Mouse (Mus musculus) forebrain, embryonic 13.5 days (tissue): ENCODE data around the gene Ston1. TPM values are rescaled to one million over a fixed set of nuclear protein-coding genes. Genes with fewer than 3 reads are reported as not detected.

ENCODE experiments used
- ATAC-seq: fragments of 200-750 bp; cut with Nextera tagmentation; 2 replicates; pipeline ENCODE4 v1.8.0; 2017
- H3K27ac ChIP-seq: fragments of 300-500 bp; sonication (generic); 2 replicates; pipeline ENCODE4 v1.5.1; 2015; ENCODE audit warnings: inconsistent platforms, mild to moderate bottlenecking, moderate library complexity
- H3K27me3 ChIP-seq: fragments of 300-500 bp; sonication (generic); 2 replicates; pipeline ENCODE4 v1.6.1; 2015; ENCODE audit warnings: mild to moderate bottlenecking, inconsistent platforms
- H3K36me3 ChIP-seq: fragments of 300-500 bp; sonication (generic); 2 replicates; pipeline ENCODE4 v1.6.1; 2015; ENCODE audit warnings: mild to moderate bottlenecking, inconsistent platforms; ENCODE audit not compliant: poor library complexity, severe bottlenecking
- H3K4me1 ChIP-seq: fragments of 300-500 bp; sonication (generic); 2 replicates; pipeline ENCODE4 v1.6.1; 2015; ENCODE audit warnings: inconsistent platforms
- H3K4me2 ChIP-seq: fragments of 300-500 bp; sonication (generic); 2 replicates; pipeline ENCODE4 v1.6.1; 2015; ENCODE audit warnings: inconsistent platforms, mild to moderate bottlenecking, moderate library complexity
- H3K4me3 ChIP-seq: fragments of 300-500 bp; sonication (generic); 2 replicates; pipeline ENCODE4 v1.5.1; 2015; ENCODE audit warnings: mild to moderate bottlenecking, inconsistent platforms
- H3K9ac ChIP-seq: fragments of 300-500 bp; sonication (generic); 2 replicates; pipeline ENCODE4 v1.6.1; 2015; ENCODE audit warnings: mild to moderate bottlenecking, inconsistent platforms
- H3K9me3 ChIP-seq: fragments of 300-500 bp; sonication (generic); replicated peaks from 2 replicates; pipeline ENCODE4 v1.6.1; 2016; ENCODE audit warnings: inconsistent platforms
- WGBS: fragments of 180-500 bp; shearing (Covaris S2); methylation state at CpG from one replicate; pipeline ENCODE4 v1.1.7; 2015; 5-methylcytosine and 5-hydroxymethylcytosine counted together
- polyA plus RNA-seq: library from polyadenylated mRNA; unstranded; fragments of >200 nt; fragmentation: Nextera tagmentation; extraction: Ambion mirVana; gene quantifications from 2 replicates; pipeline ENCODE4 v1.2.1, GENCODE M21; 2015

Ston1 gene
- polyA plus RNA-seq, 1 experiment from 2014 or later: 3.2 TPM

DNA sequence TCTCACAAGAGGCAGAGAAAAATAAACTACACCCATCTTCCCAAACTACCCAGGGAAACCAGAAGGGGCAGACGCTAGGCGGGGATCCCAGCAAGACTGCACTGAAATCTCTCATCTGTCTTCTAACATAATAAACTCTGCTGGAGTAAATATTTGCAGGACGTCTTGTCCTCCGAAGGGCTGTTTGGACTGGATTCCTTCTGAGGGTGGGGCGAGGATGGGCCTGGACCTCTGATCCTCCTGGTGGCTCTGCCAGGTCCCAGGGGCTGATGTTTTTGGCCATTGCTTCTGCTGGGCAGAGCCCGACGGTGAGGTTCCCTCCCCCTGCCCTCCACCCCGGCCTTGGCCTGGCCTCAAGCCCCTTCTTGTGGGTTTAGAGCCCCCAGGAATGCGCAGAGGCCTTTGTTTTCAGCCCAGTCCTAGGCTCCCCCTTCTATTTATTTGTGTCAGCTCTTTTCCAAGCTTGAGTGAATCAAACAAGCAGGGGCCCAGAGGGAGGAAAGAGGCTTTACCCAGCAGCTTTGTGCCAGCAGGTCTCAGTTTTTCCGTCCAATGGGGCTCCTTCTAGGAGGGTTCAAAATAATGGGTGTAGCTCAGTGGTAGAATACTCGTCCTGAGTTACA, 32.6 kb downstream of the Ston1 start:
- H3K36me3 ChIP-seq: no peaks in the 10 kb centered on the region
- WGBS: 9% methylated on average over 11 of the region's 11 CpGs
- peak; percentile 86 for ATAC-seq
- peaks cover 38% of the 10 kb centered on the region for H3K4me1 ChIP-seq
- peak overlapping the region; percentile 27; the same call in 1 of the 2 replicates for H3K4me2 ChIP-seq
- no peaks in the 10 kb centered on the region for H3K9me3 ChIP-seq
- no peak overlapping the region for H3K4me3 ChIP-seq
- H3K27me3 ChIP-seq: no peaks in the 10 kb centered on the region
- peak overlapping the region; percentile 80 for H3K27ac ChIP-seq
- H3K9ac ChIP-seq: no peak overlapping the region

DNA sequence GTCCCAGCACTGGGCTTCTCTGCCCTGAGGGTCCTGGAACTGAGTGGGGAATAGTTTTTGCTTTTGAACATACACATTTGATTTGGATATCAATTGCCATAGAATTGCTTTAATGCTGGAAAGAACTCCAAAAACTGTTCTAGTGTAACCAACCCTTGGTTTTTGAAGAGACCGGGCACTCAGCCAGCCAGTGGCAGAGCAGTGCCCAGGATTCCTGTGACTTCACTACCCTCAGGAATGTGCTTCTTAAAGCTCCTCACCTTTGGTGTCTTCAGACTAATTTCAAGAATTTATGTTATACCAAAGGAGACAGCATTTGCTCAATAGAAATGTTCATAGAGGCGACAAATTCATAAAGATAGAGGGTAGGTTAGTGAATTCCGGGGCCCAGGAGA, 33.1 kb downstream of the Ston1 start:
- 0 out of 2 replicates have a peak overlapping the region, but pooled peaks have one; percentile 27 for H3K4me2 ChIP-seq
- H3K27me3 ChIP-seq: no peaks in the 10 kb centered on the region
- H3K27ac ChIP-seq: peak overlapping the region; percentile 80
- H3K4me1 ChIP-seq: peaks cover 38% of the 10 kb centered on the region
- H3K9ac ChIP-seq: no peak overlapping the region
- WGBS: 60% methylated on average over 3 of the region's 3 CpGs
- ATAC-seq: peak; percentile 28
- no peak overlapping the region for H3K4me3 ChIP-seq
- H3K36me3 ChIP-seq: peaks cover 3% of the 10 kb centered on the region; the same call in 1 of the 2 replicates
- H3K9me3 ChIP-seq: no peaks in the 10 kb centered on the region

DNA sequence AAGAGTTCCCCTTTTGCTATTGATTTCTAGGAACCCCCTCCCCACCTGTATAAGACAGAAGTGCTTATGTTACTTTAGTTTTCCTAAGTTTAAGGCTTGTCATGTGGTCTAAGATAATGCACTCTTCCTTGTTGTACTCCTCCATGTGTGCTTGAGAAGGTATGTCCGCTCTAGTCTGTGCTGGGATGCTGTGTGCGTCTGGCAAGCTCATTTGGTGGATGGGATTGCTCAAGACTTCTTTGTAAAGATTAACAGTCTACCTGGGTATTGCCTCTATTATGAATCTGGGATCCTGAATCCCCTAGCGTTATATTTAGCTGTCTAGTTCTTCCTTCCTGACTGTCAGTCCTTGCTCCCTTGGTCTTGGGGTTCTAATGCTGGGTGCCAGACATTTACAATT, 35.1 kb downstream of the Ston1 start:
- H3K27me3 ChIP-seq: no peaks in the 10 kb centered on the region
- H3K9me3 ChIP-seq: no peaks in the 10 kb centered on the region
- H3K4me1 ChIP-seq: peaks cover 33% of the 10 kb centered on the region
- no peak overlapping the region for H3K4me3 ChIP-seq
- ATAC-seq: no peak
- peaks cover 15% of the 10 kb centered on the region; the same call in 1 of the 2 replicates for H3K36me3 ChIP-seq
- H3K4me2 ChIP-seq: no peak overlapping the region
- 92% methylated on average over 3 of the region's 3 CpGs for WGBS
- H3K9ac ChIP-seq: no peak overlapping the region
- H3K27ac ChIP-seq: no peak overlapping the region

DNA sequence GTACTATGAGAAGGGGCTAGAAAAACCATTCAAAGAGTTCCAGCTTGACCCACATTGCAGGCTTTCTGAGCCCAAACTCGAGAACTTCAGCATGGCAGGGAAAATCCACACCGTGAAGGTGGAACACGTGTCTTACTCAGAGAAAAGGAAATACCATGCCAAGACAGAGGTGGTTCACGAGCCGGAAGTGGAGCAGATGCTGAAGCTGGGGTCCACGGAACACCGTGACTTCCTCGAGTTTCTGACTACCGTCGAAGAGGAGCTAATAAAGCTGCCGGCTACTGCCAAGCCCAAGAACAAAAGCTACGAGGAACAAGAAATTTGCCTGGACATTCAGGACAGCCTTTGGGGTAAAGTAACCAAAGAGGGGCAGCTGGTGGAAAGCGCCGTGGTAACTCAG, 38.6 kb downstream of the Ston1 start:
- H3K27me3 ChIP-seq: no peaks in the 10 kb centered on the region
- no peaks in the 10 kb centered on the region for H3K9me3 ChIP-seq
- peaks cover 7% of the 10 kb centered on the region for H3K4me1 ChIP-seq
- WGBS: 84% methylated on average over 14 of the region's 14 CpGs
- no peak overlapping the region for H3K27ac ChIP-seq
- H3K4me3 ChIP-seq: no peak overlapping the region
- no peak overlapping the region for H3K4me2 ChIP-seq
- H3K36me3 ChIP-seq: peaks cover 15% of the 10 kb centered on the region; the same call in 1 of the 2 replicates
- no peak for ATAC-seq
- H3K9ac ChIP-seq: no peak overlapping the region

DNA sequence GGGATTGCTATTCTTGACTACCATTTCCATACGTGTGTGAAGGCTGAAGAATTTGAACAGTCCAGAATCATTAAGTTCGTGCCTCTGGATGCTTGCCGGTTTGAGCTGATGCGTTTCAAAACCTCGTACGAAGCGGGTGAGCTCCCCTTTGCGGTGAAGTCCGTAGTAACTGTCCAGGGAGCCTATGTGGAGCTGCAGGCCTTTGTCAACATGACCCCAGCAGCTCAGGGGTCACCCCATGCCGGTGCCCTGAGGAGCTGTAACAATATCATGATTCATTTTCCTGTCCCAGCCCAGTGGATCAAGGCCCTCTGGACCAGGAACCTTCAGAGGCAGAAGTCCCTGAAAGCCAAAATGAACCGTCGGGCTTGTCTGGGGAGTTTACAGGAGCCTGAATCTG, 39.1 kb downstream of the Ston1 start:
- Histone ChIP-seq H3K4me1 (peaks cover 2% of the 10 kb centered on the region; the same call in 1 of the 2 replicates), H3K9me3 (no peaks in the 10 kb centered on the region), H3K4me3 (no peak overlapping the region), H3K9ac (no peak overlapping the region), H3K27me3 (no peaks in the 10 kb centered on the region), H3K27ac (no peak overlapping the region), H3K4me2 (no peak overlapping the region), H3K36me3 (peaks cover 15% of the 10 kb centered on the region; the same call in 1 of the 2 replicates)
- no peak; the same call in 1 of the 2 replicates for ATAC-seq
- 62% methylated on average over 12 of the region's 12 CpGs for WGBS

DNA sequence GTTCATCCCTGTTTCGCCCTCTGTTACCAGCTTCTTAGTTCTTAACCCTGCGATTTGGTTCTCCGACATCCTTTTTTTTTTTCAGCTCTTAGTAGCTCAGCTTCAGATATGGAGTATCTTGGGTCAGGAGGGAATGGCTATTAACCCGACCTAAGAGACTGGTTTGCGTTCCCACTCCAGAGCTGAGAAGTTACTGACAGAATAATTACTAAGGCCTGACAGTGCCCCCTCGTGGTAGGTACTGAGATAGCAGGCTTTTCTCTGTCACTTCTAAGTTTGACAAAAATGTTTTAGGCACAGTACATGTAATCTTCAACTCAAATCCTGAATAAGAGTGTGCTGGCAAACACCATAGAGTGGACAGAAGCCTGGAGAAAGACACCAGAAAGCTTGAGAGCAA, 43.5 kb downstream of the Ston1 start:
- 26% methylated on average over 6 of the region's 6 CpGs for WGBS
- no peaks in the 10 kb centered on the region for H3K27me3 ChIP-seq
- H3K4me1 ChIP-seq: no peaks in the 10 kb centered on the region
- no peak overlapping the region for H3K4me3 ChIP-seq
- peaks cover 8% of the 10 kb centered on the region; the same call in 1 of the 2 replicates for H3K36me3 ChIP-seq
- no peak overlapping the region for H3K4me2 ChIP-seq
- H3K9ac ChIP-seq: no peak overlapping the region
- ATAC-seq: peak; percentile 51; the same call in 1 of the 2 replicates
- no peaks in the 10 kb centered on the region for H3K9me3 ChIP-seq
- H3K27ac ChIP-seq: no peak overlapping the region

DNA sequence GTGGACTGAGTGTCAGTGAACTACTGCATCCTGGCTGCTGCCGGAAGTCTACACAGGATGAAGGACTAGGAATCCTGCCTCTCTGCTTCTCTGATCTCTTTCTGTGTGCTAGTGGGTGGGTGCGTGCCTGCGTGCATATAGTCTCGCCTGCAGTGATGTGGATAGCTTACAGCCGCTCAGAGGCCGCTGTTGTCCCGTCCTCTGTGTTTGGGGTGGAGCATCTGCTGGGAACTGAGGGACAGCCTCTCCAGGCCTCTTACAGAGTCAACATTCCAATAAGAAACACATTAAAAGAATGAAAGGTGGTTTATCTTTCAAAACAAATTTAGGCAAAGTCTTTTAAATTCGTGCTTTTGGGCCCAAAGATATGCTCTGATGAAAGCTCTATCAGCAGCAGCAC, 44.4 kb downstream of the Ston1 start:
- WGBS: 92% methylated on average over 8 of the region's 8 CpGs
- Histone ChIP-seq H3K36me3 (0 out of 2 replicates have a peak, but pooled peaks cover 2% of the 10 kb centered on the region), H3K4me2 (no peak overlapping the region), H3K9ac (no peak overlapping the region), H3K9me3 (no peaks in the 10 kb centered on the region), H3K27me3 (no peaks in the 10 kb centered on the region), H3K27ac (no peak overlapping the region), H3K4me1 (no peaks in the 10 kb centered on the region), H3K4me3 (no peak overlapping the region)
- no peak for ATAC-seq

DNA sequence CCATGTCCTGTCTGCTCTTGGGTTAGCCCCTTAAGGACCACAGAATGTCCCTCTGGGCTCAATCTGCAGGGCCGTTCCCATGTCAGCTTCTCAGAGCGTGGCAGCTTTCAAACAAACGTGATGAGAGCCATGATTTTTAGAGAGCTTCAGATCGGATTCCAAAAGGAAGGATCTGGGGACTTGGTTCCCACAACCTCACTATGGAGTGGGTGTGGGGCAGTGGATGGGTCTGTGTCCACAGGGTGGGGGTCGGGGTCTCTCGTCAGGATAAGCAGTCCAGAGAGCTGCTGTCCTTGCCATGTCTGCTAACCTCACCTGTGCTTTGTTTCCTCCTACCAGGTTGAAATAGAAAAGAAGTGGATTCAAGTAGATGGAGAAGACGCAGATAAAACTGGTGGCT, 47.4 kb downstream of the Ston1 start:
- H3K27me3 ChIP-seq: no peaks in the 10 kb centered on the region
- H3K9ac ChIP-seq: no peak overlapping the region
- 90% methylated on average over 7 of the region's 7 CpGs for WGBS
- no peaks in the 10 kb centered on the region for H3K4me1 ChIP-seq
- no peak overlapping the region for H3K4me2 ChIP-seq
- H3K9me3 ChIP-seq: no peaks in the 10 kb centered on the region
- no peak for ATAC-seq
- H3K27ac ChIP-seq: no peak overlapping the region
- no peak overlapping the region for H3K4me3 ChIP-seq
- no peaks in the 10 kb centered on the region for H3K36me3 ChIP-seq

DNA sequence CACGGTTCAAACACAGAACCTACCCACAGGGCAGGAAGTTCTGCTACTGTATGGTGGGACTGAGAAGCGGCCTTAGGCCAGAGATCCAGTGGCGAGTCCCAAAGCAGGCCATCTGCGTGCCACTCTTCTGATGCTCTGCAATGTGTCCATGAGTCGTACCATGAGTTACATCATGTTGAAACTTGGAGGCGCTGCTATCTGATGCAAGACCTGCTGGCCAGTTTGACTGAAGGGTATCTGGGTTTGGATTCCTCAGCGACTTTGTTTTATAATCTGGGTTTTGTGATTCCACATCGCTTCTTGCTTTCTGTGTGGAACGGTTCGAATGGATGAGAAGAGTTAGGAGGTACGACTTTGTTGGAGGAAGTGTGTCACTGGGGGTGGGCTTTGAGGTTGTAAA, 47.8 kb downstream of the Ston1 start:
- 92% methylated on average over 11 of the region's 11 CpGs for WGBS
- Histone ChIP-seq H3K4me3 (no peak overlapping the region), H3K4me2 (no peak overlapping the region), H3K36me3 (no peaks in the 10 kb centered on the region), H3K9me3 (no peaks in the 10 kb centered on the region), H3K27ac (no peak overlapping the region), H3K27me3 (no peaks in the 10 kb centered on the region), H3K9ac (no peak overlapping the region), H3K4me1 (no peaks in the 10 kb centered on the region)
- no peak for ATAC-seq

DNA sequence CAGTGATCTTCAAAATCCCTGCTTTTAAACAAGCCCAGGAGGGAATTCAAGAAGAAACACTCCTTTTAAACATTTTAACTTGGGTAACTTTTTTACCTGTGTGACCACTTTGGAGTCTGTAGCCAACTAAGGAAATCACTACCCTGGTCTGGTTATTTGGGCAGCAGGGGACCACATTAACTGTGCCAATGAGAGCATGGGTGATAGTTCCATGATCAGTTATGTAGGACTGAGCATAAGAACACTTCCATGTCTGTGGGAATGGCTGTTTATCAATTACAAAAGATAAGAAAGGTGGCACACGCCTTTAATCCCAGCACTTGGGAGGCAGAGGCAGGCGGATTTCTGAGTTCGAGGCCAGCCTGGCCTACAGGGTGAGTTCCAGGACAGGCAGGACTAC, 49.7 kb downstream of the Ston1 start:
- Histone ChIP-seq H3K9me3 (no peaks in the 10 kb centered on the region), H3K27ac (no peak overlapping the region), H3K4me3 (no peak overlapping the region), H3K27me3 (no peaks in the 10 kb centered on the region), H3K36me3 (no peaks in the 10 kb centered on the region), H3K4me1 (no peaks in the 10 kb centered on the region), H3K4me2 (no peak overlapping the region), H3K9ac (no peak overlapping the region)
- no peak for ATAC-seq
- 93% methylated on average over 3 of the region's 3 CpGs for WGBS

DNA sequence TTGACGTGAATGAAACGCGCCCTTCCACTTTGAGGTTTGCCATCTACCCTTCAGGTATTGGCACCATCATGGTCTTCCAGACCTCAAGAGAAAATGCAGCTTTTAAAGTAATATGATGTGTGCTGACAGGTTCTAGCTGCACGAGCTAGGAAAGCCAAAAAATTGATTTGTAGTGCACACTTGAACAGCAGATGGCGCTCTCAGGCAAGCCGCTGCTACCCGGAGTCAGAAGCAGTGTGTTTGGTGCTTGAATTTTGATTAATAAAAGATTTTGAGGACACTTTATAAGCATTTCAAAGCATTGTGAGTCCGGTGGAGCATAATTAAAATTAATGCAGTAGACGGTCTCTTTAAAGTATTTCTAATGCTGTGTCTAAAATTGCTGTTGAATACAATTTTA, 54.5 kb downstream of the Ston1 start:
- no peaks in the 10 kb centered on the region for H3K27me3 ChIP-seq
- no peak overlapping the region for H3K27ac ChIP-seq
- WGBS: 6% methylated on average over 9 of the region's 9 CpGs
- H3K4me2 ChIP-seq: no peak overlapping the region
- no peaks in the 10 kb centered on the region for H3K36me3 ChIP-seq
- H3K4me1 ChIP-seq: peaks cover 8% of the 10 kb centered on the region
- H3K9ac ChIP-seq: no peak overlapping the region
- no peak overlapping the region for H3K4me3 ChIP-seq
- no peaks in the 10 kb centered on the region for H3K9me3 ChIP-seq
- ATAC-seq: peak; percentile 72

DNA sequence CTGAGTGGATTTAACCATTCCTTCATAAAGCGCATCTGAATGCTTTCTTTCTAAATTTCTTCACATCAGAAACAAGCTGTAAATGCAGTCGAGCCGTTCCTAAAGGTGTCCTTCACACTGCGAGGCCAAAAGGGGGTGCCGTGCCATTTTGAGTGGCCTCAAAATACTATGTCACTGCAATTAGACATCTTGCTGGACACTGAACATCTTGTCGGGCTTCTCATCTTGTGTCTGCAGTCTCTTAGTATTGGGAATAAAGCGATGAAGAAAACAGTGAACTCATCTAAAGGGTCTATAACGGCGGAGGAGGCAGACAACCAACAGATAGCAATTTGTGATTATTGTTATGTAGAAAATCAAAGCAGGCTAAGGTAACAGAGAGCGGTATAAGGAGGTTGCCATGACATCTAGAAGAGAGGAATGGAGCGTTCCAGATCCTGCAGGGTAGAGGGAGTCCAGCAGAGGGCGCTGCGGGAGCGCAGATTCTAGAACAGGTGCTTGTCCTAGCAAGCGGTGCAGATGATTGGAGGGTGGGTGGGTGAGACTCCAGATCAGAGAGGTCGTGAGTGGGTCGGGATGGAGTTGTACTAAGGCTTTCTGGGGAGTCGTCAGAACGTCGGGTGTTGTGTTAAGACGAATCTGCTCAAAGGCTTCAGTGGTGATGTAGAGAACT, 55.4 kb downstream of the Ston1 start:
- no peaks in the 10 kb centered on the region for H3K36me3 ChIP-seq
- H3K9ac ChIP-seq: no peak overlapping the region
- no peak overlapping the region for H3K27ac ChIP-seq
- peak; percentile 84 for ATAC-seq
- 20% methylated on average over 21 of the region's 21 CpGs for WGBS
- H3K9me3 ChIP-seq: no peaks in the 10 kb centered on the region
- H3K4me1 ChIP-seq: peaks cover 8% of the 10 kb centered on the region
- H3K4me3 ChIP-seq: no peak overlapping the region
- H3K27me3 ChIP-seq: no peaks in the 10 kb centered on the region
- peak overlapping the region; percentile 36 for H3K4me2 ChIP-seq
